Mouse (Mus musculus): ENCODE results near the gene Fndc1.

- TF ChIP-seq CTCF (IDR thresholded peaks at IDR 0.05; ENCODE audit: control insufficient read depth, insufficient read depth, low read length): no peak
- TF ChIP-seq POLR2A (IDR thresholded peaks at IDR 0.05; ENCODE audit: borderline replicate concordance, control insufficient read depth, low read depth, low read length): no peak
Observed at GRCm38 (mm10) chr17:7794093-7794492, 33.0 kb downstream of the Fndc1 start.
